Mouse (Mus musculus): ENCODE measurements at regions not wholly inside any gene's neighbourhood (a gene's known extent, or its start where the extent isn't known, plus 50 kb on each side); places are given as distances from the start of the nearest gene placed in this dataset.

DNA sequence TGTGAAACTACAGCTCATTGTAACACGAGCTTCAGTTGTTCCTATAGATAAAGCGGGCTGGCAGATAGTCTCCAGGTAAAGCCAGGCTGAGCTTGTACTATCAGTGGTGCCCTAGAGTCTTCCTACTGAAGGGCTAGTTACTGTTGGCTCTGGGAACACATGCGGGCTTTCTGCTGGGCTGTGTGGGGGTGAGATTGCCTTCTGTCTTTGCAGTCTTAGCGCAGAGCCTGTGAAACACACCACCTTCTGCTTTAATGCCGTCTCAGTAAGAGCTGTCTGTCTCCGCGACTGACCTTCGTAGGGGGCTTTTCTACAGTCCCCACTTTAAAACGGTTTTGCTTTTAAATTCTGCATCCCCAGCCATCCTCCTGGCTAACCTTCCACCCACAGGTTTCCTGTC lies 76.7 kb downstream of the Trim29 start:
- H3K9me3 ChIP-seq: no peaks in the 10 kb centered on the region
- no peak overlapping the region for H3K4me3 ChIP-seq
- H3K27me3 ChIP-seq (replicated peaks): no peaks in the 10 kb centered on the region
- H3K4me1 ChIP-seq: peaks cover 13% of the 10 kb centered on the region
- ATAC-seq (replicated peaks): no peak
- H3K4me2 ChIP-seq: no peak overlapping the region
- no peaks in the 10 kb centered on the region for H3K36me3 ChIP-seq (replicated peaks)
- no peak overlapping the region for H3K9ac ChIP-seq
- 70% methylated on average over 9 of the region's 9 CpGs for WGBS
- H3K27ac ChIP-seq: no peak overlapping the region

- no peaks in the 10 kb centered on the region for H3K36me3 ChIP-seq (replicated peaks)
- H3K9me3 ChIP-seq: no peaks in the 10 kb centered on the region
- peaks cover 7% of the 10 kb centered on the region for H3K4me1 ChIP-seq
- no peak overlapping the region for H3K4me2 ChIP-seq
- ATAC-seq (replicated peaks): peak; percentile 83
- H3K27ac ChIP-seq: 0 out of 2 replicates have a peak overlapping the region, but pooled peaks have one; percentile 23
- no peak overlapping the region for H3K9ac ChIP-seq
- H3K27me3 ChIP-seq (replicated peaks): no peaks in the 10 kb centered on the region
- H3K4me3 ChIP-seq: no peak overlapping the region
- 12% methylated on average over 9 of the region's 9 CpGs for WGBS
Measured at GRCm38 (mm10) chr9:43389491-43390083, 78.9 kb downstream of the Trim29 start.

GRCm38 (mm10) chr9:43392467-43393064 lies 81.9 kb downstream of the Trim29 start:
- no peak overlapping the region for H3K27ac ChIP-seq
- no peak overlapping the region for H3K9ac ChIP-seq
- ATAC-seq (replicated peaks): no peak
- no peak overlapping the region for H3K4me2 ChIP-seq
- H3K9me3 ChIP-seq: no peaks in the 10 kb centered on the region
- peaks cover 7% of the 10 kb centered on the region for H3K4me1 ChIP-seq
- H3K27me3 ChIP-seq (replicated peaks): no peaks in the 10 kb centered on the region
- no peak overlapping the region for H3K4me3 ChIP-seq
- WGBS: 78% methylated on average over 6 of the region's 6 CpGs
- no peaks in the 10 kb centered on the region for H3K36me3 ChIP-seq (replicated peaks)

GRCm38 (mm10) chr9:43394204-43394603 lies 83.6 kb downstream of the Trim29 start:
- Histone ChIP-seq H3K9me3 (no peaks in the 10 kb centered on the region), H3K4me2 (no peak overlapping the region), H3K9ac (no peak overlapping the region), H3K4me1 (peaks cover 6% of the 10 kb centered on the region), H3K36me3 (replicated peaks) (no peaks in the 10 kb centered on the region), H3K4me3 (no peak overlapping the region), H3K27ac (no peak overlapping the region), H3K27me3 (replicated peaks) (no peaks in the 10 kb centered on the region)
- WGBS: 34% methylated on average over 5 of the region's 5 CpGs
- no peak for ATAC-seq (replicated peaks)

DNA sequence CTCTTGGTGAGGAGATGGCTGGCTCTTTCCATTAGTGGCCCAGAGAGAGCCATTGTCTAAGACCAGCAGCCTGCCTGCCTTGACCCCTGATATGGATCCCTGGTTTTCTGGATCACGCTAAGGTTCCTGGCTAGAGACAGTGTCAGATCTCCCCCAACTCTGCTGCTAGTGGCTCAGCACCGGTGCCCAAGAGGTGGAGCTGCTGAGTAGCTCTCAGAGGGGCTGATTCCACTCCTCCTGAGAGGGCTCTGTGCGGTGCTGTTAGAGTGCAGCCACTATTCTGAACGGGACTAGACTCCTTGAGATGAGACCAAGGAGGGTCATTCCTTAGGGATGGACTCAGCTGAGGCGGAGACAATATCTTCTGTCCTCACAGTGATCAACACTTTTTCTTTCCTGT lies 84.6 kb downstream of the Trim29 start:
- H3K4me1 ChIP-seq: no peaks in the 10 kb centered on the region
- 47% methylated on average over 5 of the region's 5 CpGs for WGBS
- no peaks in the 10 kb centered on the region for H3K27me3 ChIP-seq (replicated peaks)
- H3K9ac ChIP-seq: no peak overlapping the region
- H3K4me3 ChIP-seq: no peak overlapping the region
- no peaks in the 10 kb centered on the region for H3K36me3 ChIP-seq (replicated peaks)
- no peak overlapping the region for H3K27ac ChIP-seq
- no peak for ATAC-seq (replicated peaks)
- H3K9me3 ChIP-seq: no peaks in the 10 kb centered on the region
- H3K4me2 ChIP-seq: no peak overlapping the region

DNA sequence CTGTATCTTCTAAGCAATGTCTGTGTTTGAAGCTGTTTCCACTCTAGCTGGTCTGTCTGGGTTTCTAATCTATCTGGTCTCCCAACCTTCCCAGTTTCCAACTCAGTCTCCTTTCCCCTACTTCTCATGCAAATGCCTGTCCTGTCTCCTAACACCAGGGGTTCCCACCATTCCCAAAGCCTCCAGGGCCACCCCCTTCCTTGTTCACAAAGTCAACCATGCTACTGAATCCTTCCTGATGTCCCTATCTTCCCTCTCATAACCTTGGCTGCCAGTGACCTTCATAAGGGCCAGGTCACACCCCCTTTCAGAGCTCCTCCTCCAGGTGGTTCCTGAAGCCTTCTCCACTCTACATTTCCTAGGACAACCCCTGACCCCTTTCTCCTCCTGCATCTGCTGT lies 85.9 kb downstream of the Trim29 start:
- H3K4me2 ChIP-seq: no peak overlapping the region
- no peaks in the 10 kb centered on the region for H3K27me3 ChIP-seq (replicated peaks)
- H3K36me3 ChIP-seq (replicated peaks): no peaks in the 10 kb centered on the region
- no peaks in the 10 kb centered on the region for H3K4me1 ChIP-seq
- ATAC-seq (replicated peaks): no peak
- no peak overlapping the region for H3K9ac ChIP-seq
- H3K9me3 ChIP-seq: no peaks in the 10 kb centered on the region
- no peak overlapping the region for H3K4me3 ChIP-seq
- H3K27ac ChIP-seq: no peak overlapping the region

DNA sequence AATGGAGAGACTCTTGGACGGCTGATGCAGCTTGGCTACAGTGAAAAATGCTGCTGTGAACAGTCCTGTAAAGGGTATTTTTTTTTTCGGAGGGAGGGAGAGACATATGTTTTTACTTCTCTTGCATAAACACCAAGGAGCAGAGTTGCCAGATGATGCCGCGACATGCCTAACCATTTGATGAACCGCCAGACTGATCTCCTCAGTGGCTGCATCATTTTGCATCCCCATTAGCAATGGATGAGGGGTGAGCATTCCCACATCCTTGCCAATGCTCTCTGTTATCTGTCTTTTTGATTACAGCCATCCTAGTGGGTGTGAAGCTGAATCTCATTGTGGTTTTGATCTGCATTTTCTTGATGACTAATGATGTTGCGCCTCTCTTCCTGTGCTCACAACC lies 97.8 kb downstream of the Trim29 start:
- H3K9me3 ChIP-seq: no peaks in the 10 kb centered on the region
- 68% methylated on average over 6 of the region's 6 CpGs for WGBS
- H3K36me3 ChIP-seq (replicated peaks): no peaks in the 10 kb centered on the region
- H3K9ac ChIP-seq: no peak overlapping the region
- ATAC-seq (replicated peaks): no peak
- no peaks in the 10 kb centered on the region for H3K4me1 ChIP-seq
- H3K4me2 ChIP-seq: no peak overlapping the region
- no peak overlapping the region for H3K27ac ChIP-seq
- no peak overlapping the region for H3K4me3 ChIP-seq
- no peaks in the 10 kb centered on the region for H3K27me3 ChIP-seq (replicated peaks)

GRCm38 (mm10) chr9:43412473-43412872 lies 101.8 kb downstream of the Trim29 start:
- Histone ChIP-seq H3K36me3 (replicated peaks) (no peaks in the 10 kb centered on the region), H3K27me3 (replicated peaks) (no peaks in the 10 kb centered on the region), H3K9ac (no peak overlapping the region), H3K4me2 (no peak overlapping the region), H3K27ac (no peak overlapping the region), H3K4me1 (no peaks in the 10 kb centered on the region), H3K4me3 (no peak overlapping the region), H3K9me3 (no peaks in the 10 kb centered on the region)
- no peak for ATAC-seq (replicated peaks)
- WGBS: 40% methylated on average over 3 of the region's 3 CpGs

DNA sequence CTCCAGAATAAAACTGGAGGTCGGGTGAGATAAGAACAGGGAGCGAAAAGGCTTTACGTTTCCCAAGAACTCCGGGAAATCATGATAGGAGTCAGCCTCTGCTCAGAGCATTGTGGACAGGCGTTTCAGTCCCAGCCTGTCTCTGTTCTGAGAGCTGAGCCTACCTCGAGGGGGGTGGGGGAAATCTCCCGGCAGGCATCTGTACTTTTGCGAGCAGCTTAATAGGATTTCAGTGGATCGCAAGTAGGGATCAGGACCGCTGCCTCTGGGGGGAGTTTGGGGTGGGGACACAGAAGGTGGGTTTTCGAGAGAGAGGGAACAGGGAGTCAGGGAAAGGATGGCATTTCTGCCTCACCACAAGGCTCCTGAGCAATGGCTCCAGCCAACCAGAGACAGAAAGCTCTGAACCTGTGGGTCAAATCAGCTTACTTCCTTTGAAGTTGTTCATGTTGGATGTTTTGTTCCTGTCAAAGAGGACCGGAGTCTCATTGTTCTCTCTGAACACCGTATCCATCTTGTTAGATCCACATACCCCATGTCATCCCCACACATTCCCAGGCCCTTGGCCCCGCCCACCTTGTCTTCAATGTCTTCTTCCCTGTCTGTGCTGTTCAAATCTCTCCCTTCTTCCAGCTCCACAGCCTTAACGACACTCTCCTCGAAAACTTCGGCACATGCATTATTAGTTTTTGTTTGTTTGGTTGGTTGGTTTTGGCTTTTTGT lies 109.5 kb downstream of the Trim29 start:
- no peak overlapping the region for H3K4me3 ChIP-seq
- H3K4me2 ChIP-seq: peak overlapping the region; percentile 18; the same call in 1 of the 2 replicates
- no peak for ATAC-seq (replicated peaks)
- WGBS: 13% methylated on average over 17 of the region's 17 CpGs
- no peaks in the 10 kb centered on the region for H3K36me3 ChIP-seq (replicated peaks)
- H3K27ac ChIP-seq: no peak overlapping the region
- H3K9ac ChIP-seq: no peak overlapping the region
- no peaks in the 10 kb centered on the region for H3K27me3 ChIP-seq (replicated peaks)
- H3K4me1 ChIP-seq: 0 out of 2 replicates have a peak, but pooled peaks cover 4% of the 10 kb centered on the region
- H3K9me3 ChIP-seq: no peaks in the 10 kb centered on the region

- Histone ChIP-seq H3K9me3 (no peaks in the 10 kb centered on the region), H3K27me3 (replicated peaks) (no peaks in the 10 kb centered on the region), H3K27ac (no peak overlapping the region), H3K4me1 (peaks cover 3% of the 10 kb centered on the region; the same call in 1 of the 2 replicates), H3K36me3 (replicated peaks) (no peaks in the 10 kb centered on the region), H3K9ac (no peak overlapping the region), H3K4me3 (no peak overlapping the region), H3K4me2 (no peak overlapping the region)
- ATAC-seq (replicated peaks): no peak
- 51% methylated on average over 7 of the region's 7 CpGs for WGBS
Measured at GRCm38 (mm10) chr9:43427007-43427406, 116.4 kb downstream of the Trim29 start.

- H3K4me3 ChIP-seq: no peak overlapping the region
- no peaks in the 10 kb centered on the region for H3K36me3 ChIP-seq (replicated peaks)
- 61% methylated on average over 3 of the region's 3 CpGs for WGBS
- no peak overlapping the region for H3K9ac ChIP-seq
- H3K27ac ChIP-seq: no peak overlapping the region
- ATAC-seq (replicated peaks): no peak
- 0 out of 2 replicates have a peak, but pooled peaks cover 6% of the 10 kb centered on the region for H3K4me1 ChIP-seq
- no peaks in the 10 kb centered on the region for H3K27me3 ChIP-seq (replicated peaks)
- no peak overlapping the region for H3K4me2 ChIP-seq
- no peaks in the 10 kb centered on the region for H3K9me3 ChIP-seq
Measured at GRCm38 (mm10) chr9:43433953-43434352, 123.3 kb downstream of the Trim29 start.

GRCm38 (mm10) chr9:43438476-43438875 lies 127.8 kb downstream of the Trim29 start:
- Histone ChIP-seq H3K36me3 (replicated peaks) (no peaks in the 10 kb centered on the region), H3K9ac (no peak overlapping the region), H3K4me3 (no peak overlapping the region), H3K27me3 (replicated peaks) (no peaks in the 10 kb centered on the region), H3K4me2 (no peak overlapping the region), H3K9me3 (no peaks in the 10 kb centered on the region), H3K27ac (no peak overlapping the region), H3K4me1 (0 out of 2 replicates have a peak, but pooled peaks cover 1% of the 10 kb centered on the region)
- 85% methylated on average over 11 of the region's 11 CpGs for WGBS
- ATAC-seq (replicated peaks): no peak
